Mouse (Mus musculus) small intestine, adult 2 months (tissue): ENCODE results near the gene Gm5767.

Experiments used
- CTCF ChIP-seq: fragments of 200-500 bp; IDR thresholded peaks from 2 replicates; pipeline ENCODE4 v1.5.1; 2012; ENCODE audit warnings: low read depth, mild to moderate bottlenecking, control low read depth, inconsistent platforms, low read length, moderate library complexity, mixed read lengths; ENCODE audit not compliant: insufficient replicate concordance, insufficient read length; ENCODE audit errors: extremely low read depth
- POLR2A ChIP-seq: fragments of 200-500 bp; IDR thresholded peaks from 2 replicates; pipeline ENCODE4 v1.6.1; 2012; ENCODE audit warnings: low read depth, mild to moderate bottlenecking, control low read depth, inconsistent platforms, low read length, moderate library complexity

- TF ChIP-seq CTCF (peak; percentile 29; the same call in 1 of the 2 replicates), POLR2A (no peak)
These were observed 25.0 kb upstream of the Gm5767 start for GRCm38 (mm10) chr16:8655599-8655998.
